In the genomic region with DNA sequence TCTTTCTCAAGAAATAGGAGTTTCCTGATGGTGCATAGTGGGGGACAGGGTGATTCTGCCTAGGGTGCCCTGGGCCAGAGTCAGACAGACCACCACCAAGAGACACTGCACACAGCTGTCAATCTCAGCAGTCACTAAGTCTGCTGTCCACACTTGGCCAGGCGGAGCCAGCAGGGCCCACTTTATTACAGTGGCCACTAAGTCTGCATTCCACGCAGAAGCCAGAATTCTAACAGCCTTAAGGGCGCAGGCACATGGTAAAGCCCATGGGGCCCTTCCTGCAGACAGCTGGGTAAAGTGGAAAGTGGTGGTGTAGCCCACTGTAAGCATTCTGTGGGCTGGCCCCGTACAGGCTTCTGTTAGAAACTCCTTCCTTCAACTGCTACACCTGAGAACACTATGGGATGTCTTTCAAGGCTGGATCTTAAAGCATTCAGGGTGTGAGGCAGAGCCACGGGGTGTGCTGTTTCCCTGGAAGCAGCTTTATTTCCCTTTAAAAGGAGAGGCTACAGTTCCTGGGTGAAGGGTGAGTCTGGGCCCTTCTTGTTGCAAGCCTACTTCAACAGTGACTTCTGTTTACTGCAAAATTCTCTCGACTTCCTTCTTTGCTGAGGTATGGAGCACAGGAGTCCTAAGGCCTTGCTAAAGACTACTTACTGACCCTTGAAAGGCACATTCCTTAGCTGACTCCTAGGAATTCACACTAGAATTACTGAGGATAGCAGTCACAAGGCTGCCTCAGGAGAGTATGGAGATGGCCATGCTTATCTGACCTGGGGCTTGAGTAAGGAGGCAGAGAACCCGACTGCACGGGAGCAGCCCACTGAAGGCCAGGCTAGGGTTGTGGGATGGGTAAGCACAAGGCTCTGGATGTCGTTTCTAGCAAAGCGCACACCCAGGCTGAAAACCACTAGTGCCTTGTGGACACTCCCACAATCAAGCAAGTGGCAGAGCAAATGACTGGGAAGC, we compare ENCODE assay signal across 10 mouse cellular contexts. TPM values are rescaled to one million over a fixed set of nuclear protein-coding genes. Genes with fewer than 3 reads are reported as not detected.
DNase-seq lines count a peak whose midpoint lies in the region; ATAC-seq and TF ChIP-seq lines count a peak whose summit lies in the region.
"Had no signal": no experiment of that assay in that cellular context is flagged by ENCODE, and none has a peak within 500 bp of the region (broad histone marks: within the 10 kb centered on the region; RNA-seq: fewer than 3 reads in every experiment).

No protein-coding gene starts in this region.

- H3K9ac ChIP-seq in heart, adult 2 months (ENCODE audit: low read depth, low read length): peak overlapping the region; percentile 30
- no peak overlapping the region for H3K9ac ChIP-seq in neural tube, embryonic 11.5 days (ENCODE audit: low read length)
- no peak overlapping the region for H3K9ac ChIP-seq in liver, embryonic 15.5 days

- H3K79me2 ChIP-seq in heart, adult 2 months (replicated peaks; ENCODE audit: control insufficient read depth, insufficient read depth, low read length): peaks cover 3% of the 10 kb centered on the region

- DNase-seq in heart, adult 2 months: peak in 1 of 2 experiments; percentile 51
- no peak for DNase-seq in heart, adult 9 months (ENCODE audit: low spot score in 2 of 2)
- DNase-seq in neural tube, embryonic 11.5 days (ENCODE audit: low spot score): no peak
- DNase-seq in neural tube, embryonic 10.5 days (ENCODE audit: extremely low spot score, low spot score): no peak
- DNase-seq in yolk sac, embryonic 10.5 days (ENCODE audit: low spot score): peak; percentile 55
- no peak for DNase-seq in urinary bladder, postnatal 10 days (ENCODE audit: low spot score)
- no peak for DNase-seq in ovary, postnatal 10 days (ENCODE audit: low spot score)
- DNase-seq: adrenal gland, adult 8-10 months had no signal

- H3K9me3 ChIP-seq in neural tube, embryonic 11.5 days (ENCODE audit: control insufficient read depth, low read length): no peaks in the 10 kb centered on the region
- H3K9me3 ChIP-seq in liver, embryonic 15.5 days (replicated peaks): no peaks in the 10 kb centered on the region

- H3K27me3 ChIP-seq in heart, adult 2 months (ENCODE audit: control insufficient read depth, insufficient read depth, low read length): no peaks in the 10 kb centered on the region
- H3K27me3 ChIP-seq in neural tube, embryonic 11.5 days (ENCODE audit: control insufficient read depth, insufficient read depth, low read length): no peaks in the 10 kb centered on the region
- H3K27me3 ChIP-seq in liver, embryonic 15.5 days: no peaks in the 10 kb centered on the region

- 0 out of 2 replicates have a peak, but pooled peaks have one; percentile 6 for ATAC-seq in neural tube, embryonic 11.5 days (ENCODE audit: insufficient read depth, low FRiP score, low TSS enrichment)
- no peak for ATAC-seq in liver, embryonic 15.5 days (ENCODE audit: insufficient read depth)

- intact Hi-C loops in heart, adult 2 months (cut with DNase I): loop anchor here (2.0 kb wide), 1 partner anchor 23 kb away; no protein-coding TSS in a partner anchor

- peak overlapping the region; percentile 97 for H3K27ac ChIP-seq in heart, adult 2 months
- no peak overlapping the region for H3K27ac ChIP-seq in neural tube, embryonic 11.5 days (ENCODE audit: low read depth, low read length)
- H3K27ac ChIP-seq in liver, embryonic 15.5 days (replicated peaks): peak overlapping the region; percentile 57

- no peak overlapping the region for H3K4me2 ChIP-seq in neural tube, embryonic 11.5 days (ENCODE audit: low read depth)
- no peak overlapping the region for H3K4me2 ChIP-seq in liver, embryonic 15.5 days

- TF ChIP-seq POLR2A in heart, adult 2 months (IDR thresholded peaks at IDR 0.05; ENCODE audit: insufficient read depth, low read depth, low read length): no peak

- peaks cover 79% of the 10 kb centered on the region for H3K4me1 ChIP-seq in heart, adult 2 months (ENCODE audit: control insufficient read depth, insufficient read depth, low read length)
- H3K4me1 ChIP-seq in neural tube, embryonic 11.5 days (ENCODE audit: control insufficient read depth, insufficient read depth, low read length): peaks cover 15% of the 10 kb centered on the region
- H3K4me1 ChIP-seq in liver, embryonic 15.5 days (replicated peaks): peaks cover 94% of the 10 kb centered on the region

- no peak for TF ChIP-seq CTCF in heart, adult 2 months (IDR thresholded peaks at IDR 0.05)

- H3K4me3 ChIP-seq in heart, adult 2 months: no peak overlapping the region
- H3K4me3 ChIP-seq in neural tube, embryonic 11.5 days (ENCODE audit: low read depth, low read length): no peak overlapping the region
- H3K4me3 ChIP-seq in liver, embryonic 15.5 days (replicated peaks): no peak overlapping the region

- peaks cover 39% of the 10 kb centered on the region for H3K36me3 ChIP-seq in heart, adult 2 months (ENCODE audit: control insufficient read depth, insufficient read depth, low read length)
- no peaks in the 10 kb centered on the region for H3K36me3 ChIP-seq in neural tube, embryonic 11.5 days (ENCODE audit: control insufficient read depth, insufficient read depth, low read length)
- H3K36me3 ChIP-seq in liver, embryonic 15.5 days (replicated peaks): no peaks in the 10 kb centered on the region

- TF ChIP-seq EP300 in heart, adult 2 months (IDR thresholded peaks at IDR 0.05; ENCODE audit: insufficient read depth, low read depth, low read length): no peak

- WGBS in heart, adult 2 months: 43% methylated on average over 10 of the region's 10 CpGs
- 46% methylated on average over 10 of the region's 10 CpGs for WGBS in neural tube, embryonic 11.5 days
- 62% methylated on average over 10 of the region's 10 CpGs for WGBS in liver, embryonic 15.5 days (ENCODE audit: insufficient replicate concordance)

RNA-seq across cellular contexts. Expression of a gene that starts 2.6 kb away (rescaled TPM):
- total RNA-seq in heart, adult 2 months (2021): not detected
- polyA plus RNA-seq in heart, adult 2 months (2012; rRNA removed): not detected in 2 replicates
- polyA plus RNA-seq in neural tube, embryonic 11.5 days (2014; fragmentation: Nextera tagmentation; extraction: Ambion mirVana): not detected in 2 replicates
- polyA plus RNA-seq in liver, embryonic 15.5 days (2015; fragmentation: Nextera tagmentation; extraction: Ambion mirVana): not detected in 2 replicates
- total RNA-seq: layer of hippocampus, postnatal 14 days had no signal

RNA-seq across cellular contexts. Expression of a gene that starts 24.7 kb away (rescaled TPM):
- total RNA-seq in heart, adult 2 months (2021): 10 to 100 TPM; 50.0 to 54.6 TPM
- polyA plus RNA-seq in heart, adult 2 months (2012; rRNA removed): 21.6 and 24.6 TPM in 2 replicates
- polyA plus RNA-seq in neural tube, embryonic 11.5 days (2014; fragmentation: Nextera tagmentation; extraction: Ambion mirVana): 31.6 and 33.8 TPM in 2 replicates
- polyA plus RNA-seq in liver, embryonic 15.5 days (2015; fragmentation: Nextera tagmentation; extraction: Ambion mirVana): 15.3 and 15.6 TPM in 2 replicates
